Mouse (Mus musculus) kidney, adult 9 months (tissue): ENCODE data around the gene Gm10024.
"Not testable (repeated sequence)": the region's sequence is repeated elsewhere in the genome, so short reads cannot be mapped to it uniquely, and the experiment has no call there.

Experiments used
- DNase-seq: peaks from one replicate; pipeline ENCODE4 v3.0.0; 2022

Gene Gm10024

DNA sequence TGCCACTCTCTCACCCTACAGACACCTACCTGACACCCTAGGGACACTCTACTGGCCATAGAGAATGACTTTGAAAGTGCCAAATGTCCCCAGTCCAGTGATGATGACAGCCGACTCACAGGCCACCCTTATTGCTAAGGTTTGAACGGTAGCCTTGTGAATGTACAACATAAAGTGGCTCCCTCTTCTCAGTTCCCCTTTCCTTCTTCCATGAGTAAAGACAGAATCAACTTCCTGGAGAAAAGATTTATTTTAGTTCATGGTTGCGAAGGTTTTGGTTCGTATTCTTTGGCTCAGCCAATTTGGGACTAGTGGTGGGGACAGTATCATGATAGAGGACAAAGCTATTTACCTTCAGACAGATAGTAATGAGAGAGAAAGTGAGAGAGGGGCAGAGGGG, 27.7 kb downstream of the Gm10024 start:
- no peak for DNase-seq

- DNase-seq = not testable (repeated sequence)
These were observed 30.8 kb downstream of the Gm10024 start, which contains the start of gene Gm18596 for GRCm38 (mm10) chr10:77741924-77742688. TSS of gene Gm18596 (minus strand) at chr10:77742638.

DNA sequence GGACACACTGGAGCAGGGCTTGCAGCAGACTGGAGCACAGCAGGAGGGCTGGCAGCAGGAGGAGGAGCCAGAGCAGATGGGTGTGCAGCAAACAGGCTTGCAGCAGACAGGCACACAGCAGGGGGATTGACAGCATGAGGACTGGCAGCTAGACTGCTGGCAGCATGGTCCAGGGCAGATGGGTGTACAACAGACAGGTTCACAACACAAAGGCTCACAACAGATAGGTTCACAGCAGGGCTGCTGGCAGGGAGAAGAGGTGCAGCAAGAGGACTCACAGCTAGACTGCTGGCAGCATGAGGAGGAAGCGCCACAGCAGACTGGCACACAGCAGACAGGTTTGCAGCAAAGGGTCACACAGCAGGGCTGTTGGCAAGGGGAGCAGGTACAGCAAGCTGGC, 39.4 kb downstream of the Gm10024 start:
- not testable (repeated sequence) for DNase-seq

GRCm38 (mm10) chr10:77751254-77751653, 40.0 kb downstream of the Gm10024 start, which contains the start of gene Gm9736:
TSS of gene Gm9736 (minus strand) at chr10:77751354.
- not testable (repeated sequence) for DNase-seq

- not testable (repeated sequence) for DNase-seq
These were observed 41.1 kb downstream of the Gm10024 start for GRCm38 (mm10) chr10:77752312-77752711.

GRCm38 (mm10) chr10:77753448-77753847, 42.2 kb downstream of the Gm10024 start:
- DNase-seq = no peak

- not testable (repeated sequence) for DNase-seq
These were observed 48.3 kb downstream of the Gm10024 start, which contains the start of gene Gm3233 for GRCm38 (mm10) chr10:77759582-77759981. TSS of gene Gm3233 (minus strand) at chr10:77759682.
